Mouse (Mus musculus): ENCODE measurements at regions not wholly inside any gene's neighbourhood (a gene's known extent, or its start where the extent isn't known, plus 50 kb on each side); places are given as distances from the start of the nearest gene placed in this dataset.

GRCm38 (mm10) chr1:30061242-30061641 is 812.5 kb downstream of the Phf3 start:
- Histone ChIP-seq H3K4me1 (no peaks in the 10 kb centered on the region), H3K27me3 (no peaks in the 10 kb centered on the region), H3K9ac (no peak overlapping the region), H3K27ac (no peak overlapping the region), H3K4me3 (no peak overlapping the region), H3K4me2 (replicated peaks) (no peak overlapping the region), H3K36me3 (no peaks in the 10 kb centered on the region), H3K9me3 (replicated peaks) (no peaks in the 10 kb centered on the region)
- ATAC-seq (ENCODE audit: low FRiP score): peak; percentile 48; the same call in 1 of the 2 replicates
- 80% methylated on average over 2 of the region's 2 CpGs for WGBS

DNA sequence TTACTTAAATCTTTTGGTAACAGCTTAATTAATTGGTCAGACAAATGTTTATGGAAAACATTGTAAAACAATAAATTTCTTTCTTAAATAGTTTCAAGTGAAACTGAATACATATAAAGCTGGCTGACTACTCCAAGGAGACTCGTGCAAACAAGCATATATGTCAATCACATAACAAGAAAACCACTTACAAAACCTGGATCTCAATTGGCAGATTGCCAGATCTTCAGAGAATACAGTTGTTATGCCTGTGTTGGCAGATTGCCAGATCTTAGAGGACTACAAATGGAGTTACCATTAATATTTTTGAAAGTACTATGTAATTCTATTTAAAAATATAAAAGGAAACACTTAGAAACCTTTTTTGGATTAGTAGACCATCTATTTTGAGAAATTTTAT is 812.9 kb downstream of the Phf3 start:
- Histone ChIP-seq H3K4me2 (replicated peaks) (no peak overlapping the region), H3K36me3 (no peaks in the 10 kb centered on the region), H3K9ac (no peak overlapping the region), H3K27me3 (no peaks in the 10 kb centered on the region), H3K9me3 (replicated peaks) (no peaks in the 10 kb centered on the region), H3K4me3 (no peak overlapping the region), H3K4me1 (no peaks in the 10 kb centered on the region), H3K27ac (no peak overlapping the region)
- peak; percentile 86 for ATAC-seq (ENCODE audit: low FRiP score)
- WGBS: 18% methylated on average over 1 of the region's 1 CpGs

DNA sequence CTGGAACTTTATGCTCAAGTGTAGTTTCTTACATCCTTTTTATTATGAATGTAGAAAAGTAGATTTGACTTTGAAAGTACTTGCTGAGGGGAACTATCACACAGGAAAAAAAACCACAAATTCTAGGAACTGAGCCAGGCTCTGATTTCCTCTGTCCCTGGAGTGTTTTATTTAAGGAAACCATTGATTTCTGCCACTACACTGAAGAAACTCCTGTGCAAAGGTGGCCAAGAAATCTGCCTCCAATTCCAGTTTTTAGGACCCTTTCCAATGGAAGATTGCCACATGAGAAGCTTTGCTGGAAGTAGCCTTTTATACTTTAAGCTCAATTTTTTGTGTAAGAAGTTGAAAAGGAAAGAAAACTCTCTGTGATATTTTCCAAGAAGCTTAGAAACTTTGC is 856.1 kb downstream of the Phf3 start:
- Histone ChIP-seq H3K4me3 (no peak overlapping the region), H3K4me1 (no peaks in the 10 kb centered on the region), H3K27ac (no peak overlapping the region), H3K4me2 (replicated peaks) (no peak overlapping the region), H3K27me3 (no peaks in the 10 kb centered on the region), H3K9me3 (replicated peaks) (no peaks in the 10 kb centered on the region), H3K9ac (no peak overlapping the region), H3K36me3 (no peaks in the 10 kb centered on the region)
- ATAC-seq (ENCODE audit: low FRiP score): no peak

DNA sequence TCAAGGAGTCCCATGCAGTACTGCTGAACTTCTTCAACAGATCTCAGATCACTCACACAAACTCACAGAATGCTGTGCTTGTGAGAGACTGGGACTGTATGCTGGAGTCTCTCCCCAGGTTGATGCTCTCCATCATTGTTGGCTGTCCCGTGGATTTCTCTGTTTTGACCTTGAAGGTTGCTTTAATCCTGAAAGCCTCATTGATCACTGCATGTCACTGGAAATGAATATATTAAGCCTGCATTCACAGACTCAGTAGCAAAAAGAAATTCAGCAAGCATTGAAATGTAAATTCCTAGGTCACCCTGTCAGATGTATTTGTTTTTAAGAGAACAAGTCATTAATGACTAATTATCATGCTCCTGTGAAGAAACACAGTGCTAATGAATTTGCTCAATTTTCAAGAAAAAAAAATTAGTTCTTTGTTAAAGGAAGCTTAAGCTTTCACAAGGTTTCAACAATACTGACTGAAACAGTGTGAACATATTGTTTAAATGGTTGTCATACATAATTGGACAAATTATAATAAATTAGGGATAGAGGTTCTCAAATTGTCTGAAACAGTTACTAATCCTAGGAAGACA is 864.9 kb downstream of the Phf3 start:
- no peaks in the 10 kb centered on the region for H3K4me1 ChIP-seq
- peak; percentile 68 for ATAC-seq (ENCODE audit: low FRiP score)
- no peaks in the 10 kb centered on the region for H3K27me3 ChIP-seq
- 14% methylated on average over 1 of the region's 1 CpGs for WGBS
- H3K27ac ChIP-seq: no peak overlapping the region
- no peak overlapping the region for H3K9ac ChIP-seq
- no peak overlapping the region for H3K4me3 ChIP-seq
- no peaks in the 10 kb centered on the region for H3K36me3 ChIP-seq
- H3K4me2 ChIP-seq (replicated peaks): no peak overlapping the region
- no peaks in the 10 kb centered on the region for H3K9me3 ChIP-seq (replicated peaks)

All from hindbrain, embryonic 12.5 days (tissue).